Mouse (Mus musculus): ENCODE data around the gene Bpifc. TPM values are rescaled to one million over a fixed set of nuclear protein-coding genes. Genes with fewer than 3 reads are reported as not detected.
"Not testable (repeated sequence)": the region's sequence is repeated elsewhere in the genome, so short reads cannot be mapped to it uniquely, and the experiment has no call there.

Gene Bpifc
- total RNA-seq (2021) = not detected
- long read RNA-seq, experiment 1 = 0 reads
- long read RNA-seq, experiment 2 = 0 reads

DNA sequence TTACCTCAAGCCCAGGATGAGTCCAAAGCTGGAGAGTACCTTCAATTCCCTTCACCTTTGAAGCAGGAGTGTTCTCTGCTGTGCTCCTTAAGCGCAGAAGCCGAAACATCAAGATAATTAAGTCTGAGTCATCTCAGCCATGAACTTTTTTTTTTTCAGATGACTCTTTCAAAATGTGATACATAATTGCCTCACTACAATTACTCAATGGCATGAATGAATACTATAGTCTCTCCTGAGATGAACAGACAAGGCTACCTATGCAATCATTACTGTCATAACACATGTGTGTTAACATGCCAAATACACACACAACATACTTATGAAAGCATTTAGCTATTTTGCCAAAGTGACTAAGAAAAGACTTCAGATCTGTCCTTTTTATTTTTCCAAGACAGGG is at the start of gene Bpifc:
TSS of gene Bpifc (minus strand) at position 115 of the 400 bp plus-strand sequence.
- DNase-seq = no peak
- intact Hi-C loops (cut with DNase I) = no loop called here

DNA sequence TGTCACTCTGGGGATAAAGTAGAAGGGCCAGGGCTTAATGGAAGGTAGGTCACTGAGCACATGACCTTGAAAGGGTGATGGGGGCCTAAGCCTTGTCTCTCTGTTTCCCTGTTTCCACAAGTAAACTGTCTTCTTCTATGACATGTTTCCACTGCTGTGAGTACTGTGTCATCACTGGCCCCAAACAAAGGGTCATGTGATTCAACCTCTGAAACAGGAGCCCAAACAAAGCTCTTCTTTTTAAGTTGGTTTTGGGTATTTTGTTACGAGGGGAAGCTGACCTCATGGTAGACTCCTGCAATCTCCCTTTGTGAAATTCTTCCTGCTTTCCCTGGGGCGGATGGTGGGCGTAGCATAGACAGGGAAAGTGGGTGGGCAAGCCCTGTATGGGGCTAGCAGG is 48.6 kb upstream of the Bpifc start:
- intact Hi-C loops (cut with DNase I) = no loop called here
- DNase-seq = no peak

DNA sequence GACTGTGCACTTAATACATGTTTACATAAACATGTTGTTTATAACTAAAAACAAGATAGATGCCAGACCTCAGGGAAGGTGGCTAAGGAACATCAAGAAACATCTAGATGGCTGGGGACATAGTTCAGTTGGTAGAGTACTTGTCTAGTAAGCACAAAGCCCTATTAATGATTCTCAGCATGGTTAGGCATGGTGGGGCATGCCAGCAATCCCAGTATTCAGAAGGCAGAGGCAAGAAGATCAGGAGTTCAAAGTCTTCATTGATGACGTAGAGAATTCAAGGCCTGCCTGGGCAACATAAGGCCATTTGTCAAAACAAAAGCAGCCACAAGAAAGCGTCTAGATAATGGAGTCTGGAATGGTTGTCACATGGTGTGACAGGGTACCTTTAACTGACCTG is 46.0 kb upstream of the Bpifc start:
- DNase-seq = no peak
- intact Hi-C loops (cut with DNase I) = no loop called here

DNA sequence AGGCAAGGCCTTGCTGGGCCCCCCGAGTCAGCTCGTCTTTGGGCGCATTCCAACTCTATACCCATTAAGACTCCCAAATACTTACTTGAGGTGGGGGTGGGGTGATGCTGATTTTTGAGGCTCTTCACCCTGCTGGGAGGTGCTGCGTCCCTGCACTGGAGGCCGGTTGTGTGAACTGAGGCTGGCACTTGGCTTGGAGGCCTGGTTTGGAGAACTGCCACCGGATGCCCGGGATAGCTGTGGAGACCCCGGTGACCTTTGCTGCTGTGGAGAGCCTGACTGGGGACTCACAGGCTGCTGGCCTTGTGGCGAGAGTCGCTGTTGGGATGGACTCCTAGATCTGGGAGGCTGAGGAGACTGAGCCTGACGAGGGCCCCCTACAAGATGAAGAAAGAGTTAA is 45.6 kb upstream of the Bpifc start:
- intact Hi-C loops (cut with DNase I) = no loop called here
- DNase-seq = no peak

DNA sequence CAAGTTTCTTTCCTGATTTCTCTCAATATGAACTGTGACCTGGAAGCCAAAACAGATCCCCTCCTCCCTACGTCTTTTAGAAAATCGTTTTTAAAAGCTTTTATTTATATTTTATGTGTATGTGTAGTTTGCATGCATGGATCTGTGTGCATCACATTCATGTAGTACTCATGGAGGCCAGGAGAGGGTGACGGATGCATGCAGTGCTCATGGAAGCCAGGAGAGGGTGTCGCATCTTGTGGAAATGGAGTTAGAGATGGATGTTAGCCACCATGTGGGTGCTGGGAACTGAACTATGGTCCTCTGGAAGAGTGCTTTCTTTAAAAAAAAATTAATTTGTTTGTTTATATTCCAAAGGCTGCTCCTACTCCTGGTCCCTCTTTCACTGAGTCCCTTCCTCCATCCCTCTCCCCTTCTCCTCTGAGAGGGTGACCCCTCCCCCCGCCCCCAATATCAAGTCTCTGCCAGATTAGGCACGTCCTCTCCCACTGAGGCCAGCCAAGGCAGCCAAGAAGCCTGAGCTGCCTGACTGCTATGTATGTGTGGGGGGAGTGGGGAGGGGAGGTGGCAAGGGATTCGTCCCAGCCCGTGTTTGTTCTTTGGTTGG is 44.7 kb upstream of the Bpifc start:
- intact Hi-C loops (cut with DNase I) = no loop called here
- DNase-seq = no peak

DNA sequence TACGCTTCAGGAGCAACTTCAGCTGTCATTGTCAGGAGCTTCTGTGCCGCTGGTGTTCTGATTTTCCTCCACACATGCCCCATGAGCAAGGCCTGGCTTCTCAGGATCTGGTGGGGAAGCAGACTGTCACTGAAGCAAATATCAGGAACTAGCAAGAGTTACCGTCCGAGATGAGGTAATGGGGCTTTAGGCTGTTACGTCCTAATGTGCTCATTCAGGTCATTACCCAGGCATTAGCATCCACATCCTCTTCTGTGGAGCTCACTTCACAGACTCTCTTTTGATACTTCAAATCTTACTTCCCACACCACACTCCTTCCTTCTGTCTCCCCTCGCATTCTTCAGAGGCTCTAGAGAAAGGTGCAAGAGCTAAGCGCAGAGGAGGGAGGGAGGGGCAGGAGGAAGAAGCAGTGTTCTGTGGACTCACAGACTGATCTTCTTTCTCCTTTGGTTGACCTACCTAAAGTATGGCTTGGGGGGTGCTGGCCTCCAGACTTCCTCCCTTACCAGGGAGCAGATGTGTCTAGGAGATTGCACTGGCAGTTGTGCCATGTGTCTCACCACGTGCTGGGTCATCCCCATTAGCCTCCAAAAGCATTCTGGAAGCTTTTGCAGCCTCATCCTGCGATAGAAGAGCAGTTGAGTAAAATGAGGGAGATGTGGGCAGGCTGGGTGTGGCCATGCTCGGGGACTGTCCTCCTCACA is 41.3 kb upstream of the Bpifc start:
- intact Hi-C loops (cut with DNase I) = no loop called here
- no peak for DNase-seq

DNA sequence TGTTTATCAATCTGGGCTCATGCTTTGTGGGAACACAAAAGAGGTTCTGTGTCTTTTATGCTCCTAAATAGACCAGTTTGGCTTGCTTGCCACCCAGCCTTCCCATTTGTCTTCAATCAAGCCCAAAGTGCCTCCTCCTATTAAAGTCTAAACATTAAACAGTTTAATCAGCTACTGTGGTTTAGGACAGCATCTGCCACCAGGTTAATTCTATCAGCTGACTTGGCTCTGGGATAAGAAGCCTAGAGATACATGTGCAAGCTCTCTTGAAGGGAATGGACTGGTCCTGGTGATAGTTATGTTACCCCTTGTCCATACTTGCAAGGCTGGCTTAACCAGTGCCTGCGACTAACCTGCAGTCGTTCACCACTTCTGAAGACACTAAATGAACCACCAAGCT is 38.8 kb upstream of the Bpifc start:
- intact Hi-C loops (cut with DNase I) = no loop called here
- no peak for DNase-seq

DNA sequence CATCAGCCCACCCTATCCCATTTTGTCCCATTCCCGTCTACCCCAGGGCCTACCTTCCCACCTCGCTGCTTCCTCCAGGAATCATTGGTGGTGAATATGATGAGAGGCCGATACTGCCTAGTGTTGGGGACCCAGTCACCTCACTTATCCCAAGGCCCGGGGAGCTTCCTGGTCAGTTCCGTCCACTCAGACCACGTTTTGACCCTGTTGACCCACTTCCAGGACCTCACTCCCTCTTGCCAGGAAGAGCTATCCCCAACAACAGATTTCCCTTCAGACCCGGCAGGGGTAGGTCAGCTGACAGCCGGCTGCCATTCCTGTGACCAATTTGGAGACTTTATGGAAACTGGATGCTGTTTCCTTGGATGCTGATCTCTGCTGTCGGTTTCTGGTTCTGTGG is 36.1 kb upstream of the Bpifc start:
- no peak for DNase-seq
- intact Hi-C loops (cut with DNase I) = no loop called here

DNA sequence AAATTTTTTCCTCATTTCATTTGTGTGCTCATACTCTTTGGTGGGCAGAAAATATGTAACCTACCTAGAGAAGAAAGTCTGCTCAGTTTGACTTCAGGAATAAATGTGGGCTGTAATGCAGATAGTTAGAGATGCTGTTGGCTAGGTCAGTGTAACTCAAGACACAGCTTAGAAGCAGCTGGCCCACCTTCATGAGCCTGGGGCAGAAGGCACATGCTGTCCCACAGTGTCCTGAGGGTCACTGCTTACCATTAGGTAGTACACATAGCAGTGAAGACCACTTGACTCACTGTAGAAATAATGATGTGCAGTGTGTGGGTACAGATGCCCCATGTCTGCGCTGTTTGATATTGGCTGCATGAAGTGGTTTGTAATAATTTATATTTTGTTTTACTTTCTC is 34.7 kb upstream of the Bpifc start:
- no peak for DNase-seq
- intact Hi-C loops (cut with DNase I) = no loop called here

DNA sequence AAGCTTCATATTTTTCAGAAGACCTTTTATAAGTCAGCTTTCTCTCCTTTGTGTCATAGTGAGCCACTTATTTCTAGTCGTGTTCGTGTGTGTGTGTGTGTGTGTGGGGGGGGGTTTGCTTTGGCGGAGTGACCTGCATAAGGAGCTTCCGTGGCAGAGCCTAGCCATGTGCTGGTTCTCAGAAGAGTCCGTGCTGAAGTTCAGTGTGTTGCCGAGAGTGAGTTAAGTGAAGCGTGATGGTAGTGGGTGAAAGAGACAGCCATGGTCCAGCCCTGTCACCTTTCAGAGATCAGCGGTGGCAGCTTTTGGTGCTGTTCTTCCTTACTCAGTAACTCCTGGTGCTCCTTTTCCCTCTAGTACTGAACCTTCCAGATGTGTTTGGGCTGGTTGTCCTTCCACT is 32.4 kb upstream of the Bpifc start:
- intact Hi-C loops (cut with DNase I) = no loop called here
- no peak for DNase-seq

DNA sequence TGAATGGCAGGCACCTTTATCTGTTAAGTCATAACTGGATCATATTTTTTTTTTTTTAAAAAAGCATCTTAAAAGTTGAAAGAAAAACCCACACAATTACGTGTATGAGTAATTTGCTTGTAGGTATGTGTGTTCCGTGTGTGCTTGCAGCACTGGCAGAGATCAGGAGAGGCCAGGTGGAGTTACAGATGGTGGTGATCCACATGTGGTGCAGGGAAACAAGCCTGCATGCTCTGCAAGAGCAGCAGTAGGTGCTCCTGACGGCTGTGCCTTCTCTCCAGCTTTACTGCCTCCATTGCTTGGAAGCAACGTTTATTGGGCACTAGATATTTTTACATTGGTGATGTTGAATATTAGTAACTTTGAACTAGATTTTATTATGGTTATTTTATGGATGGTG is 32.0 kb upstream of the Bpifc start:
- intact Hi-C loops (cut with DNase I) = no loop called here
- no peak for DNase-seq

DNA sequence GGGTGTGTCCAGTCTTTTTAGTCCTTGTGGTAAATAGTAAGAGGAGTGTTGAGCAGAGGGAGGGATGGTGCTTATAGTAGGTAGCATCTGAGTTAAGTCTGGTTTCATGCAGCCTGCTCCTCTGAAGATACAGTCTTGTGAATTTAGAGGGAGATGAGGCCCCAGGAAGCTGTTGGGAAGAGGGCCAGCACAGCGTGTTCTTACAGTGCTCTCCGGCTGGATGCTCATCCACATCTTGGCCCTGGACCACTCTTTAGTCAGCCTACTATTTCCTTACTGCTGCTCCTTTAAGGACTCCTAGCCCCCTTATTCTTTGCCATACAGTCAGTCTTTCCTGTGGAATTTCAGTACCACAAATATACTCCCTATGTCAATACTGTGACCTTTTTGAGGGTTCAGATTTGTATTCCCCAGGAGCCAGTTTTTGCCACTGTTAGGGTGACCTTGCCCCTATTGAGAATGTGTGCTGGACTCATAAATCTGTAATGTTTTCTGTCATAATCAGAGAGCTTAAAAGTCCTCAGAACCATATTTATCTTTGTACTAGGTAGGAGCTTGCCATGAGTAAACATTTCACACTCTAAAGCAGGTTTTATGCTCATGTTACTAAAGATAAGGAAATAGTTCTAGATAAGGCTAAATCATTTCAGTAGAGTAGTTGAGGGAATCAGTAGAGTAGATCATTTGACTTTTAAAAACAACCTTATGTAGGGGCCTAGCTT is 22.5 kb upstream of the Bpifc start:
- intact Hi-C loops (cut with DNase I) = no loop called here
- no peak for DNase-seq

DNA sequence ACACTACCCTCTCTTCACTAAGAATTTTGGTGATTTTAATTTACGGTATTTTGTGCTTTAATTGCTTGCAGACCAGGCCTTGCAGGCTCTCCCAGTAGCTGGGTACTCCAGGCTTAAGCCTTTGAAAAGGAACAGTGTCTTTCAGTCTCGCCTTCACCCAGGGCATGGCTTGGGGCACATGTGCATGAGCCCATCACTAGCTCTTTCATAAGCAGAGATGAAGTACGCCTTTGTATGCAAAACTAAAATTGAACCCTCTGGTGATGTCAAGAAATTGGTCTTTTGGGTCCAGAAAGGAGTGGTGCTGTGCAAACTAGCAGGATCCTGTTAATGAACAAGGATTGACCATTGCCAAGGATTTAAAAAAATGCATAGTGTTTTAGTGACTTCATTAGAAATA is 20.8 kb upstream of the Bpifc start:
- DNase-seq = no peak
- intact Hi-C loops (cut with DNase I) = no loop called here

DNA sequence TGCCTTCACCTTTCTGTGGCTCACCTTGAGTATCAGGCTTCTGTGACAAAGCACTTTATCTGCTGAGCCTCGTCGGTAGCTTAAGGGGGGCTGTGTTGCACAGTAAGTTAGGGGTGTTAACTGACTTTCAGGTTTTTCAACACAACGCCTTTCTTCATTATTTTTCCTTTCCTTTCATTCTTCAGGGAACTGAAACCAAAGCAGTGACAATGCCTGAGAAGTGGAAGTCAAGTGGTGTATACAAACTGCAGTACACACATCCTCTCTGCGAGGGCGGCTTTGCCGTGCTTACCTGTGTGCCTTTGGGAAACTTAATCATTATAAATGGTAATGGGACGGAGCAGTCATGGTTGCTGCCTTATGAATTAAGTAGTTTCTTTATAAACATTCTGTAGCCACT is 19.0 kb upstream of the Bpifc start:
- intact Hi-C loops (cut with DNase I) = no loop called here
- DNase-seq = no peak

DNA sequence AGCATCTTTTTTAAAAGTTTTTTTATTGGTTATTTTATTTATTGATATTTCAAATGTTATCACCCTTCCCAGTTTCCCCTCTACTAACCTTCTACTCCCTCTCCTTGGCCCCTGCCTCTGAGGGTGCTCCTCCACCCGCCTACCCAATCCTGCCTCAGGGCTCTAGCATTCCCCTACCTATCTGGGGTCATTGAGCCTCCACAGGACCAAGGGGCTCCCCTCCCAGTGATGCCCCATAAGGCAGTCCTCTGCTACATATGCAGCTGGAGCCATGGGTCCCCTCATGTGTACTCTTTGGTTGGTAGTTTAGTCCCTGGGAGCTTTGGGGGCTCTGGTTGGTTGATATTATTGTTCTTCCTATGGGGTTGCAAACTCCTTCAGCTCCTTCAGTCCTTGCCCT is 15.1 kb upstream of the Bpifc start:
- DNase-seq = not testable (repeated sequence)

DNA sequence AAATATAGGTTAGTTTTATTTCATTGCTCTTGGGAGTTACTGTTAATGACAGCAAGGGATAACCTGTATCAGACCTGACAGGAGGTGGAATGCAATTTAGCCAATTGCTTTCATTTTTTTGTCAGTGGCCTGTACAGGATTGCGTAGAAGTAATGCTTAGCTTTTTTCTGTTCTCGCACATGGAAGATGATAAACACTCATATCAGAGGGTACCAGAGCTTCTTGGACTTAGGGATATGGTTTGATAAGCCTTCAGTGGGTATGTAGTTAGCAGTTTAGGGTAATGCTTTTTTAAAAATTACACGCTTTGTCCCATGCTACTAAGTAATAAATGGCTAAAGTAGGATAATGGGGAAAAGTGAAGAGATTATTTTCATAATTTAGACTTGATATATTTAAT is 14.7 kb upstream of the Bpifc start:
- no peak for DNase-seq
- intact Hi-C loops (cut with DNase I) = no loop called here

More for the DNA sequence above, 15.1 kb upstream of the Bpifc start:
- intact Hi-C loops (cut with DNase I) = not testable (repeated sequence)

DNA sequence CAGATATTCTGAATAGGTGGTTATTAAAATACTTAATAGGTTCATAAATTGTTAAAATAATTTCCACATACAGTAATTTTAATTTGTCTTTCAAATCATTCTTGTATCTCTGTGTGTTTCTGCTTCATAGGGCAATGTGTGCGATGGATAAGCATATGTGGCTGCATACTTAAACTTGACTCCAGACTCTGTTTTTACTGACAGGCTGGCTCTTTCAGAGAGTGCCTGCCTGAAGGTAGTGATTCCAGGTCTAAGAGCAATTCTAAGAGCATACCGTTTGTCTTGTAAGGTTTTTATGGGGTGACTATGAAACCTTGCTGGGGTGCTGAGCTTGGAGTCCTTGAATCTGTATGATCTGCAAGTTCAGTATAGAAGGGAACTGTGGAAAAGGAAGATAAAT is 14.2 kb upstream of the Bpifc start:
- no peak for DNase-seq
- intact Hi-C loops (cut with DNase I) = no loop called here

DNA sequence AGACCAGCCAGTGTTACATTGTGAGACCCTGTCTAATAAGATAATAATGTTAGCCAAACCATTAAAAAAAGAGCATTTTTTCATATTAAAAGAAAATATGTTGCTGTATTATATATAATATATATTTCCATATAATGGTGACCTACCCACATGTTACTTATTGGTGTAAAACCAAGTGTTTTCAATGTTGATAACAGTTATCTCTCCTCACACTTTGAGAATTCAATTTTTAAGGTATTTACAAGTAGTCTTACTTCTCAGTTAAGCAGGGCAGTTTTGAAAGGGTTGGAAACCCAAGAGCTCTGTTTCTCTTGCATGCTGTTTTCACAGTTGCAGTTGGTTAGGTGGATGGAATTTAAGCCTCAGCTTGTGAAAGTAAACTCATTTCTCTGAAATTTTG is 11.5 kb upstream of the Bpifc start:
- DNase-seq = no peak
- intact Hi-C loops (cut with DNase I) = loop anchor here (5.0 kb wide), 1 partner anchor 439 kb away; no protein-coding TSS in a partner anchor

DNA sequence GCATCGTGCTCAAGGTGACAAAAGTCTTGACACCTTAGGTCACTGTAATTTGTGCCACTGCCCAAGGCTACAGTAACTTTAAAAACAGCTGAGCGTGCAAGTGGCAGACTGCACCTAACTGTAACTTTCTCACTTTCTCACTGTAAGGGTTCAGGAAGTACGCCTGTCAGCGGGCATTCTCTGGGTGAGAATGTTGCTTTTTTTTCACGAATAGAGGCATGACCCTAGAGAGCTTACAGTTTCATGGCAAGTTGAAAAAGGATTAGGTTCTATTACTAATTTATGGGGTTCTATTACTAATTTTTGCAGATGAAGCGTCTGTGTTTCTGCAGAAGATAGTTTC is 10.8 kb upstream of the Bpifc start:
- intact Hi-C loops (cut with DNase I) = loop anchor here (5.0 kb wide), 1 partner anchor 440 kb away; no protein-coding TSS in a partner anchor
- no peak for DNase-seq

DNA sequence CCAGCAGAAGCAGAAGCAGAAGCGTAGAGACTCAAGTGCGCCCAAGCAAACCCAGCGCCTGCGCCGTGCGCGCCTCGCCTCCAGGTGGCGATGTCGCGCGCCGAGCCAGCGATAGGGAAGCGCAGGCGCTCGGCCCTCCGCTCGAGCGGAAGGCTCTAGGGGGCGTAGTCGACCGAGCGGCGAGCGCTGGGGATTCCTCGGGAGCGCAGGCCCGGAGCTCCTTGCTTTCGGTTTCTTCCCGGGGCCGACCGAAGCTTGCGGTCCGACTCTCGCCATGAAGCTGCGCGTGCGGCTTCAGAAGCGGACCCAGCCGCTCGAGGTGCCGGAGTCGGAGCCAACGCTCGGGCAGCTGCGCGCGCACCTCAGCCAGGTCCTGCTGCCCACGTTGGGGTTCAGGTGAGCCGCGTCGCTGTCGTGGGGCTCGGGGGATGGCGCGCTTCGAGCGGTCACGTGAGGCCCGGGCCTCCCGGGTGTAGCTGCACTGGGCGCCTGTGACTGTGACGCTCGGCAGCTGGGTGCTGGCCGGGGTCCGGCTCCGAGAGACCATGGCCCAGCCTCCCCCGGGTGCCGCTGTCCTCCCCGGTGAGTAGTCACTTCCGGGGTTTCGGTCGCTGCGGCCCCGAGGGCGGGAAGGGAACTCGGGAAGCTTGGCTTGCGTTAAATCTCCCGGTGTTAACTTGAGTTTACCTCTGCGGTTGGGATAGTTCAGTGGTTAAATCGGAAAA is 10.2 kb upstream of the Bpifc start, which contains the start of gene Fbxo7:
TSS of gene Fbxo7 (plus strand) at position 224 of the 725 bp plus-strand sequence.
- intact Hi-C loops (cut with DNase I) = loop anchor here (5.0 kb wide), 1 partner anchor 440 kb away; no protein-coding TSS in a partner anchor
- peak; percentile 77 to 89 for DNase-seq

DNA sequence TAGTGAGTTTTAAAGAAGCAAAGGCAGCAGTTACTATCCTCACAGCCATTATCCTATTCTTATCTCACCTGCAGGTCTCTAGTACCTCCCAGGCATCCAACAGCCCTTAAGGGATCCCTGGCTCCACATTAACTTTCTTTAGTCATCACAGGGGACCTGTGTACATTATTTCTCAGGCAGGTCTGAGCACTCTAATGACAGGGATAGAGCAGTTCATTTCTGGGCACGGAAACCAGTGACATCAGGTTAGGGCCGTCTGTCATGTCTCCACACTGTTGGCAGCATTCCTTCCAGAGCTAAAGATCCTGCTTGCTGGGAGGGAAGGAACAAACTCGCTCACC is 9.7 kb upstream of the Bpifc start:
- intact Hi-C loops (cut with DNase I) = loop anchor here (5.0 kb wide), 1 partner anchor 441 kb away; no protein-coding TSS in a partner anchor
- no peak for DNase-seq
